Mouse (Mus musculus) layer of hippocampus, adult 6 months (tissue): Measurements from ENCODE around the gene Zc3h15. TPM values are rescaled to one million over a fixed set of nuclear protein-coding genes. Genes with fewer than 3 reads are reported as not detected.

Source experiments
- long read RNA-seq, 2 experiments: library from polyadenylated mRNA; unstranded; transcript quantifications; one replicate each; pipeline ENCODE4 v2.0.0; 2019 to 2020
- polyA plus RNA-seq: library from polyadenylated mRNA; unstranded; fragments of <200 nt; fragmentation: Nextera tagmentation; gene quantifications from 2 replicates; pipeline ENCODE4 v1.2.3, GENCODE M21; 2021

Zc3h15 gene
- 207 and 213 TPM in 2 replicates for polyA plus RNA-seq
- long read RNA-seq, experiment 1, transcript Zc3h15-203 (4 exons, 755 nt) = minor isoform, 5 of 177 reads
- long read RNA-seq, experiment 1, transcript Zc3h15-206 (2 exons, 386 nt) = minor isoform, 8 of 177 reads
- long read RNA-seq, experiment 1, transcript Zc3h15-201 (10 exons, 2,111 nt) = major isoform, 33 of 177 reads
- long read RNA-seq, experiment 1, partial matches to known transcripts = 125 of 177 reads
- long read RNA-seq, experiment 1, other reads (novel, unspliced or antisense) = 2 of 177 reads
- long read RNA-seq, experiment 2, transcript Zc3h15-201 (10 exons, 2,111 nt) = major isoform, 333 of 358 reads
- long read RNA-seq, experiment 2, partial matches to known transcripts = 20 of 358 reads
- long read RNA-seq, experiment 2, other reads (novel, unspliced or antisense) = 5 of 358 reads

GRCm38 (mm10) chr2:83644276-83645252 lies at the start of gene Zc3h15:
Gene Zc3h15 (plus strand): TSS chr2:83644435.

Other genes starting within 250 kb of the Zc3h15 start
- gene Itgav, start 80.0 kb downstream of the Zc3h15 start, polyA plus RNA-seq = 23.3 and 42.4 TPM in 2 replicates
- 80.4 and 87.7 TPM in 2 replicates for gene Fam171b, start 168.2 kb downstream of the Zc3h15 start, polyA plus RNA-seq